Mouse (Mus musculus) cerebellum, adult 11-12 months (tissue): ENCODE results near the gene Spata20.

ENCODE experiments used
- DNase-seq: peaks from one replicate; pipeline ENCODE4 v3.0.0; 2022

Spata20 gene

DNA sequence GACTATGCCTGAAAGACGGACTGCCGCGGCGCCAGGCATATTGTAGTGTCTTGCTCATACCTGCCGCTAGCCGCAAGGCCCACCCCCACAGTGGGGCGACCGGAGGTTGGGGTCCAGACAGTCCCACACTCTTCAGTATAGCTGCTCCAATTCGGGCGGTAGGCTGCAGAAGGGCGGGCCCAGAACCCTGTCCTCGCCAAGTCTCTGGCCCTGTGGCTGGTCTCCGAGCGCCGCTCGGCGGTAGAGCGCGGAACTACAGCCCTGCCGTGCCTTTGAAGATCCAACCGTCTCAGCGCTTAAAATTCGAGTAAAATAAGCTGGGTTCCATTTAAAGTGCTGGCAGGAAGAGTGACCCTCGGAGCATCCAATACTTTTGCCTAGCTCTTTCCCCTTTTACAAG lies at the start of gene Spata20:
TSS of gene Spata20 (minus strand) at position 179 of the 400 bp plus-strand sequence.
- DNase-seq = peak; percentile 87

DNA sequence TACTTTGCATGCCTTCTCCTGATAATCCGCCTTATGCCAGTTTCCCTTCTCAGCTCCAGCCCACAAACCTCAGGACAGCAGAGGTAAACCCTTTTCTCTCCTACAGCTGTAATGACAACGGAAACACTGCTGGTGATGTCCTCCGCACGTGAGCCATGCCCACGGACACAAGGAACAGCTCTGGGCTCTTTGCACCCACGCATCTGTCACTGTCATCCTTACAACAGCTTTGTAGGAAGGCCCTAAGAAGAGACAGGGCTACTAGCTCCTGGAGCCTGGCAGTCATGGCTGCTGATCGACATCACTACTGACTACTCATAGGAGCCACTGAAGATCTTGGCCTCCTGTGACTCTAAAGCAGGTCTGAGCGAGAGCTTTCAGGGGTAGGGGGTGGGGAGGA lies 47.2 kb upstream of the Spata20 start:
- DNase-seq = no peak

DNA sequence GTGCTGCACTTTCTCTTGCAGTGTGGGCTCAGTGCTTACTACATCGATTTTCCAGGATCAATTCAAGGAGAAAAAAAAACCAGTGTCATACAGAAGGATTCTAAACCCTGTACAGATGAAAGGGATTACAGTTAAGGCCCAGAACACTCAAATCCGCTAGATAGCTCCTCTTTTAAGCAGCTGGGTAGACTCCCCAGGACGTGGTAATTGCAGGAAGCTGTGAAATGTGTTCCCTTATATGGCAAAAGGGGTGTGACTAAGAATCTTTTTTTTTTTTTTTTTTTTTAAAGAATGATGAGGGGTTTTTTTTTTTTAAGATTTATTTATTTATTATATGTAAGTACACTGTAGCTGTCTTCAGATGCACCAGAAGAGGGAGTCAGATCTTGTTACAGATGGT lies 42.9 kb upstream of the Spata20 start:
- no peak for DNase-seq

DNA sequence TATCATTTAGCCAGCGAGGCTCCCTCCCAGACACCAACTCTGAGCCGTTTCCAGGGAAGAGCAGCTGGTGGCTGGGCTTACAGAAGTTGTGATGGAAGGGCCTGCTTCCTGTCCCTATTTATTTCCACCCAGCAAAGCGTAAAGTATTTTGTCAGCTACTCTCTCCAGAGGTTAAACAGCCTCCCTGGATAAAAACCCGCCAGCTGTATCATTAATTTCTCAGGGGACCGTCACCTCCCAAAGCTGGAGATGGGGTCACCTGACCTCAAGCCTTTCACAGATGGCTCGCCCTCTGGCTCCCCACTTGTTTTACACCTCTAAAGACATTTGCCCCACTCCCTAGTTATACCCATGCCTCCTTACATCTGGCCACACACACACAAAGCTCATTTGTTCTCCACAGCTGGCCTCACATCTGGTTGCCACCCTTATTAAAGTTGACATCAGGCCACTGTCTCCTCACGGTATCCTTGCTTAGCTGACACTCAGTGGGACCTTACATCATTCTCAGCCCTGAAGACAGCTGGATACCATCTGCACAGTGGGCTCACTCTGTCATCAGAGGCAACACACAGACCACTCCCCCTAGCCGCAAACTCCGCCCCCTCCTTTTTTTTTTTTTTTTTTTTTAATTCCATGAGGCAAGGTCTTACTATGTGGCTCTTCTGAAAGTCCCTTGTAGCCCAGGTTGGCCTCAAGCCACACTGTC lies 40.3 kb upstream of the Spata20 start:
- no peak for DNase-seq

DNA sequence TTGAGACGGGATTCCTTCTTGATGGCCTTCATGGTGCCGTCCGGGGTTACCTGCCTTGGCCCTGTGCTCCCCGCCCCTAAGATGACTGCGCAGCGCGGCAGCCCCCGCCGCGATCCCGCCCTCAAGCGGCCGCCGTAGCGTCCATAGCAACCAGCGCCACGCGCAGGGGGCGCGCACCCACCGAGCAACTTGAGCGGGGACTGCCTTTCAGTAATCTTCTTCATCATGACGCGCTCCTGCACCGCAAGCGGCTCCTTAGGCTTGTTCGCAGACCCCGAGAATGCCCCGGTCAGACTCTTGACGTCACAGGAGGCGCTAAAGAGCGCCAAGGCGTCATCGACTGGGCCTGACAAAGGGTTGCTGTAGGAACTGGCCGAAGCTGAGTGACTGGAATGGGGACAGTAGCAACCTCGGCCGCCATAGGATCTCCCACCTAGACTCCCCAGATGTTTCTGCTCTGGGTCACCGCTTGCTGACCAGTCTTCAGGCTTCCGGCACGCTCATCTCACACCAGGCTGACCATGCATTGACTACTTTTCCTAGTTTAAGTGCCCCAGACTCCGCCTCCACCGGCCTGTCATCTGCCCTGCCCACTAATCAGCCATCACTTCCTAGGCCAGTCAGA lies 35.4 kb upstream of the Spata20 start, which contains the start of gene Mycbpap:
TSS of gene Mycbpap (minus strand) at position 524 of the 625 bp plus-strand sequence.
- DNase-seq = peak; percentile 69

DNA sequence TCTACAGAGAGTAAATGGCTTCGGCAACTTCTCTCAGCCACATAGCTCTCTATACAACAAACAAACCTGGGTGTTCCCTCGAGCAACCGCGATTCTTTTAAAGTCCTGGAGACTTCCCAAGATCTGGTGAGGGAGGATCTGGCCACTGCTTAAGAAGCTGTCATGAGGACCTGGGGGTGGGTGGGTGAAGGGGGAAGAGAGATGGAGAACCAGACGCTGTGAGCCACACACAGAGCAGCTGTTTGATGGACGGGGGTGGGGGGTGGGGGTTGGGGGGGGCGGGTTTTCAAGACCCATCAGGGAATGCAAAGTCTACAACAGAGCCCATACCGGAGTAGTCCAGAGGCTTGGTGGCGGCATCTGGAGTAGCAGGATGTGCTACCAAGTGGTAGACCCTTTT lies 27.5 kb upstream of the Spata20 start:
- no peak for DNase-seq

DNA sequence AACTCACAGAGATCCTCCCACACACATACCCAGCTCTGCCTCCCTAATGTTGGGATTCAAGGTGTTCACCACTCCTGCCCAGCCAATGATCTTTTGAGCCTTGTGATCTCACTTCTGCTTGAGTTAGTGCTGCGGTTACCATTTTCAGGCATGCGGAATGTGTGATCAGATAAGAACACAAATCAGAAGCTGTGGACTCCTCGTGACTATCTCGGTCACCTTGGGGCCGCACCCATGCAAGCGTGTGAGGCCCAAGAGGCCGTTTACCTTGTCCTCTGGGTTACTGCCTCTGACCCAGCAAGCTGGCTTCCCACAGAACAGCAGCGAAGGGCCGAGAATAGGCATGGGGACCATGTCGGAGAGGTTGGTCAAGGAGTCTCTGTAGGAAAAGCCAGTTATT lies 23.0 kb upstream of the Spata20 start:
- no peak for DNase-seq

DNA sequence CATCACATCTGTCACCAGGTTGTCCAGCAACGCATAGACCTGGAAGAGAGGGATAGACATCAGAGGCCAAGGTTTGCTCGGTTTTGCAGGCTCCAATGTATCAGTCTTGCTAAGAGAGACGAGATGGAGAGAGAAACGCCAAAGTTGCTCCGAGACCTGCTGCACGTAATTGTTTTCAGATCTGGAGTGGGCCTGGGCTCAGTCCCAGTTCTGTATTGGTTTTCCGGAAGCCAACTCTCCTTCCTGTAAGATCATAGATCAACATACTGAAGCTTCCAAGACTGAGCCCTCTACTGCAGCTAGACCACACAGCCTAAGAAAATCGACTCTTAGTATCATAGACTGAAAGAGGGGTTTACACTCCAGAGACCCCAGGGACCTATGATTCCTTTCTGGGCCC lies 15.5 kb upstream of the Spata20 start:
- DNase-seq = no peak

DNA sequence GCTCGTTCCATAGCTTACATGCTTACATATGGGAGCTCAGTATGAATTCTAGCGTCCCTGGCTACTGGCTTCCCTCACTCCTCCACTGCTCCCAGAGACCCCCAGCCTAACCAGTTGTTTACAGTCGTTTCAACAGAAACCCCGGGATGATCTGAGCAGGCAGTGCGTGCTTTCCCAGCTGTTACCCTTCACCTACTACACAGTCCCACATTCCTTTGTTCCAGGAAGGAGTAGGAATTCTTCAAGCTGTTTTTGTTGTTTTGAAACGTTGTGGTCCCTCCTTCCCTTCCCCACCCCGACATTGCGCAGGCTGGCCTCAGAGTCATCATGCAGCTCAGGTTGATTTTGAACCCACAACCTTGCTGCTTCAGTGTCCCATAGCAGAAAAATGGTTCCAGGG lies 14.4 kb upstream of the Spata20 start:
- no peak for DNase-seq

DNA sequence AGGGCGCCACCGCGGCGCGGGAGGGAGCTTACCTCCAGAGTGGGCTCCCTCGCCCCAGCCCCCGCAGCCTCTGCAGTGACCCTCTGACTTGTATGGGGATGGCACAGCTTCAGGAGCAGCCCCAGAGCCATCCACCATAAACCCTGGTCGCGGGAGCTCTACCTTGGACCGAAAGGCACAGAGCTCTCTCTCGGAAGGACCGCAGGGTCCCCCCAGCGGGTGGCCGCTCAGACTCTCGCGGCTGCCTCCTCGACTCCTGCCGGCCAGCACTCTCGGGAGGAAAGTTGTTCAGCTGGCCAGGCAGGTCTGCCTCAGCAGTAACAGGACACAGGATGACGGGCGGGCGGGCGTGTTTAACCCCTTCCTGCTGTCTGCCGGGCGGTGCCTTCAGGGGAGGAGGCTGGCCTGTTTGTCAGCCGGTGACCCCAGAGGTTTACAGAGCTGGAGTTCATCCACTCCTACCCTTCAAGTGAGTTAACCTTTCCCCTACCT lies 13.7 kb upstream of the Spata20 start, which contains the start of gene Epn3:
TSS of gene Epn3 (minus strand) at position 314 of the 492 bp plus-strand sequence.
- DNase-seq = peak; percentile 74

DNA sequence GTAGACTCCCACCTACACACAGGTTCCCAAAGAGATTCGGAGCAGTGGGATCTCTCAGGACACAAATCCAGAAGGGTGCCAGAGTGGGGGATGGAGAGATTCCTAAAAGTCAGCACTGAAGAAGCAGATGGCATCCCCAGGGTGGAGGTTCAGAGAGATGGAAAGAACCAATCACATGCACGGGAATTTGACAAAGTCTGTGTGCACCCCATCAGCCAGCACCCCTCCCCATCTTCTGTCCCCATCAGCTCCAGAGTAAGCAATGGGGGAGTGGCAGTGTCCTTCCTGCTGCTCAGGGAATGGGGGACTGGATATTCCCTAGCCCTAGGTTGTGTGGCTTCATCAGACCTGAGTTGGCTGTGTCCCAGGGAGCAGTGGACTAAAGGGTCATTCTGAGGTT lies 13.1 kb upstream of the Spata20 start:
- peak; percentile 92 for DNase-seq

DNA sequence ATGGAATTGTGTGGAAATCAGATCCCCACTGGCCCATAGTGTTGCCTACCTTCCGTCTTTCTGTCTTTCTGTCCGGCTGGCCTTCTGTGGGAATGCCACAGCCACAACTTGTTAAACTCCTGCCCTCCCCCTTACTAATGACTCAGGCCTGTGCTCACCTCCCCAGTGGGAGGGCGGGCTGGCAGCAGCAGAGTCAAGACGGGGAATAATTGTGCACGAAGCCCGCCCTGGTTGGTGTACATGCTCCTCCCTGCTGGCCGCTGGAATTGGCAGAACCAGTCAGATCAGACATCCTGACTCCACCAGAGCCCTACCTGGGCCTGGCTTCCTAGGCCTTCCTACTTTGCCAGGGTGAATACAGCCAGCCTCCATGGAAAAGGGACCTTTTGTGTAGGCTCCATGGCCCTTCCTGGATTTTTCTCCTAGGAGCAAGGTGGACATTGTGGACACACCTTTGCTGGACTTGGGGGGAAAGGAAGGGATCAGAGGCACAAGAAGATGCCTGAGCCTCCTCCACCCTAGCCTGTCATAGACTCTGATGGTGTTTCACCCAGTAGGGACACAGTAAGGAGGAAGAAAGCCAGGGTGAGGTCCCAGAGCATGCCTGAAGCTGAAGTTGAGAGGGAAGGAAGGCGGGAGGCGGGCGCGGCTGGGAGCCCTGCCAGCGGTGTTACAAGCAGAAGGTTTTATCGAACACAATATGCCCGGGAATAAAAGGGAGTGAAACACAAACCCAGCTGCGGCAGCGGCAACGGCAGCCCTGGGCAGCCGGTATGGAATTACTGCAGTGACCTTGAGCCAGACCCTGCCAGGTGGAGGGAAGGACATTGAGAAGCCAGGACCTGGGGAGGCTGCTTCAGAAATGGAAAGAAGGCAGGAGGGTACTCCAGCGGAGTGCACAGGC lies 12.4 kb upstream of the Spata20 start:
- peak; percentile 82 for DNase-seq

DNA sequence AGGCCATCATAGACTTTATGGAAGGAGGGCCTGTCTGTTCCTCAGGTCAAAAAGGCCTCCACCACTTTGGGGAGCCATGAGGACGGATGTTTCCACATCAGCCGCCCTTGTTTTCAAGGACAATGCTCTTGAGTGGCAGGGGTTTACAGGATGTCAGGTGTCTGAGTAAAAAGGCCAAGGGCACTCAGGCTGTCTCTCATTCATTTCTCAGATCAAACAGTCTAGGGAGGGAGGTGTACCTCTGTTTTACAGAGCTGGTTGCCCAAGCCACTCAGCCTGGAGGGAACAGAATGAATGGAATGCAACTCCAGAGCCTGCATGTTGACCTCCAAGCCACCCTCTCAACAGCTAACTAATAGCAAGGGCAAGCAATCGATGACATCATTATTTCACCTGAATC lies 9.4 kb upstream of the Spata20 start:
- DNase-seq = no peak

DNA sequence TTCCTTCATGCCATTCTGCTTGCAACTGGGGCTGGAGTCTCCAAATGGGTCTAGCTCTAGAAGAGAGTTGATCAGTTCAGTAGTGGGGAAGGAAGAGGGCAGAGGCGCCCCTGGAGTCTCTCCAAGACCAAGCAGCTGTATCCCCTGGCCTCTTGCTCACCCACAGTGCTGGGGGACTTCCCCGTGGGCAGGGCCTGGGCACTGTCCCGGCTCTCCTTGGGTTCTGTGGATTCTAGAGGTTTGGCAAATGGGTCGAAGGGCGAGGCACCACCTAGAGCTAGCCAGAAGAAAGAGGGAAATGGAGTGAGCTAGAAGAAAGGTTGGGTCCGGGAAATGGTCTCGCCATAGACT lies 5.7 kb upstream of the Spata20 start:
- DNase-seq = peak; percentile 26

DNA sequence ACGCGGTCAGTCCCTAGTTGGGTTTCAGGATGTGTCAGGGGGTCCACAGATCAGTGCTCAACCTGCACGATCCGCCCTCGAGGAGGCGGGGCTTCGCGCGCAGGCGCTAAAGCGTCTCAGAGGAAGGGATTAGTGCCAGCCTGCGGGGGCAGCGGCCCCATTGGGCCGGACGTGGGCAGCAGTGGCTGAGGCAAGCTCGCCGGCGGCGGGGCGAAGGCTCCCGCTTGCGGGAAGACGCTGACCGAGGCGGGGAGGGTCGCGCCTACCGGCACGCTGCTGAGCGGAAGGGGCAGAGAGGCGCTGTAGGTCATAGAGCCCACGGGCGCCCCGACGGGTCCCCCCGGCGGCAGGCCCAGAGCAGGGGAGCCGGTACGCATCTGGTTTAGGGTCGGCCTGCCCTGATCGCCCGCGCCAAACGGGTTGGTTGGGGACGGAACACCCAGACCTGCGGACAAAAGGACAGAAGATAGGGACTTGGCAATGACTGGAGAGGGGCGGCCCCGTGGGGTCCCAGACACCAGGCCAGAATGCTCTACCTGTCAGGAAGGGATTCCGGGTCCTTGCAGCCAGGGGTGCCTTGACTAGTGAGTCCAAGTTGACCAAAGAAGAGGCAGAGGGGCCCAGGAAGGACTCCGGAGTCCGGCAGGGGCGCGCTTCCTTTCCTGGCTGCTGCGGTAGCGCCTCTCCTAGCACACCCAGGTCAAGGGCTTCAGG lies 5.2 kb upstream of the Spata20 start:
- DNase-seq = peak; percentile 43

DNA sequence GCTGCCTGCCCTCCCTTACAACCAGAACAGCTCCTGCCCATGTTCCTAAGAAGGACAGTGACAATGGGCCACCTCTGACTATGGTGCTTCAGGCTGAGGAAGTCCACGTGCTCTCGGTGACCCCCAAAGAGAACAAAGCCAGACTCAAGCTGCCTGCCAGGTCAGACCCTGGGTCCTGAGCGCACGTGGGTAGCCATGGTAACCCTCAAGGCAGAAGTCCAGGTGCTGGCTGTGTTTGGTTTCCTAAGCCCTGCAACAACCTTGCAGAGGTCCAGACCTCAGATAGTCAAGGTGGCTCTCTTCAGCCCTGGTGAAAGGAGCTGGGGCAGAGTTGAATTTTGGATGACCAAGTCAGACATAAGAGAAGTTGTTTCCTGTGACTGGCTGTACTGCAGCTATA lies 3.8 kb upstream of the Spata20 start:
- peak; percentile 23 for DNase-seq

DNA sequence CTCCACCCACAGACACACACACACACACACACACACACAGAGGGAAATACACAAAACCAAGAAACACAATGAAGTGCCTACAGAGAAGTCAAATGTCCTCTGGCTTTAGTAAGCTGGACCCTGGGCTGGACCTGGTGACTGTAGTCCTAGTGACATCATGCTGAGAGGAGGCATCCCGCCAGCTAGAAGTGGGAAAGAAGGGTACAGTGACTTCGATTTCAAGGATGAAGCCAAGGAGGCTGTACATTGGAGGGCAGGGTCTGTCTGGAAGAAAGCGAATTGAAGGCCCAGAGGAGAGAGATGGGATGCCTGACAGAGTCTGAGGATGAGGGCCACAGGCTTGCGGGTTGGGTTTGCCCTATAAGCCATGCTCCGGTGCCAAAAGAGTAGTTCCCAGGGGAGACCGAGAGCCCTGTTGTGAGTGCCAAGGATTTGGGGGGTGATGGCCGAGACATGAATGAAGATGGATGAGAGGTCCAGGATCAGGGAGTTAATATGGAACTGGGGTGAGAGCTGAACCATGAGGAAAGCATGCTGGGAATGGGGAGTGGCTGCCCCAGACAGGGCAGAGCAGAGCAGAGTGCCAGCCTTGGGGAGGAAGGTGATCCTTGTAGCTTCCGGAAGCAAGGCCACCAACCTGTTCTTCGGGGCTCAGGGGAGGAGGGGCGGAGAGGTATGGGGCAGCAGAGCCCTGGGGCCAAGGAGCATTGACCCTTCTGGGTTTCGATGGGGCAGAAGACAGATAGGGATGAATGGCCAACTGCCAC lies 3.0 kb upstream of the Spata20 start:
- peak; percentile 42 for DNase-seq

DNA sequence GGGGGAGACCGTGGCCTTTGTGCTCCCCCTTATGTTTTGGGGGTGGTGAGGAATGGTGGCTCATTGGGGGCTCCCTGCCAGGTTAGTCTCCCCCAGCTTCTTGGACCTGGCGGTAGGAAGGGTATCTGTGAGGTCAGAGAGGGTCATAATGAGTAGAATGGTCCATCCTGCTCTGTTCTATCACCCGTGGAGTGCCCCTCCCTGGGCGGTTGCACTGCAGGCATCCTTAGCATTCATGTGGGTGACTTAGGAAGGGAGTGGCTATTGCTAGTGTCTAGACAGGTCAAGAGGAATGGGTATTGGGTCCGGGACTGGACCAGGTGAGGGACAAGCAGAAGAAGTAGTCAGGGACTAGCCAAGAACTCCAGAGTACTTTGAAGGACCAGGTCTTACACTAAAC lies 756 bp downstream of the Spata20 start:
- no peak for DNase-seq

DNA sequence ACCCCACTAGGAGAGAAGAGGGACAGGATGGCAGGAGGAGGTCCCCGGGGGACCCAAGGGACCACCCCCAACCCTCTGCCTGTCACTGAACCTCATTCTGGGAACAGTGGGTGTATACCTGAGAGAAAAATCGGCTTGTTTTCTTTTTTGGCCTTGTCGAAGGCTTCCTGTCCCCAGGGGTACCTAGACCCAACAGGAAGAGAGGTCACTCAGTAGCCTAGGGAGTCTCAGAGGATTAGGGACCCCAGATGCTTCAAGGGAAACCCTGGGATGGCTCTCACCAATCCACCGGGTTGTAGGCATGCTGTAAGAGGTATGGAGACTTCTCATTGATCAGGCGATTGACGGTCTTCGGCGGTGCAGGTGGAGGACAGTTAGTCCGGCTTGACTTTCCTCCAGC lies 1.3 kb downstream of the Spata20 start:
- DNase-seq = no peak

DNA sequence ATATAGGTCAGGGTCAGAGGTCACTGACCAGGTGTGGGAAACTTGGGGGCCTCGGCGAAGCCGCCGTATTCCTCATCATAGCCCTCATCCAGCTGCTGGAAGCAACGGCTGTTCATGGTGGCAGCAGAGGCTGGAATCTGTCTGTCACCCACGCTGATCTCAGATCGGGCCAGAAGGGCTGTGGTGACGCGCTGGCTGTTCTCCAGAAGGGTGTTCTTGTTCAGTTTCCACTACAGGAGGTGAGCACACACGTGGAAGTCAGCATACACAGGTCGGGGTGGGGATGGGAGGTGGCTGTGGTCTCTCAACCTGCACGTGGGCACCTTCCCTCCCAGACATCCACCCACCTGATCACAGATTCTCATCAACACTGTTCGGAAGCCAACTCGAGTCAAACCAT lies 2.1 kb downstream of the Spata20 start:
- peak; percentile 72 for DNase-seq

DNA sequence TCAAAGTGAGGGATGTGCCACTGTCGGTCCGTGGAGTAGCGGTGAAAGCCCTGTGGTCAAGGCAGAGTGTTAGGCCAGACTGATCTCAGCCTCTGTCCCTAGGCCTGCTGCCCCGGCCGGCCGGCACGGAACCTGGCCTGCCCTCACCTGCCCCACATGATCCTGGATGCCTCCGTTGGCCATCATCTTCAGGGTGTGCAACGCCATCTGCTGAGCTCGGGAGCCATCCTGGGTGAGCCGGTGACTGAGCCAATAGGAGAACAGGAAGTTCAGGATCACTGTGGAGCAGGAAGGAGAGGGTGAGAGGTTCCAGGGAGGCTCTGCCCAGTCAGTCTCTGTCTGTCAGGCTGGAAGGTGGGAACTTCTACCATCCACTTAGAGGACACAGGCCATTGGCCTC lies 2.5 kb downstream of the Spata20 start:
- DNase-seq = peak; percentile 92

DNA sequence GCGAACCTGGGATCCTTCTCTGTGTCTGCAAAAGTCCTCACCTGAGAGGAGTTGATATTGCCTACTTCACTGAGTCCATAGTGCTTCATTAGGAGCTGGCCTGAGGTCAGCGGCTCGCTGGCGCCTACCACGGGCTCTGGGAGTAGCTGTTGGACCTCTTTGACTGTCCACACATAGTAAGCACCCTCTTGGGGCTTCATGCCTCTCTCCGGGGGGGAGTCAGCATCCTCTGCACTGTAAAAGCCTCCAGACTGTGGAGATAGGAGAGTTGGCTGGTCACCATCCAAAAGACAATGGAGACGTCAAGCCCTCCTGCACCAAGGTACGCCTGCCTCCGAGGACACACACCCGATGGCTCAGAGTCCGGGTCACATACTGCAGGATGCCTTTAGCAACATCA lies 3.2 kb downstream of the Spata20 start:
- peak; percentile 66 for DNase-seq
